Mouse (Mus musculus) gastrocnemius, postnatal 36 days (tissue): ENCODE results near the gene Scn1b. TPM values are rescaled to one million over a fixed set of nuclear protein-coding genes. Genes with fewer than 3 reads are reported as not detected.

Experiments used
- DNase-seq, 2 experiments: peaks; one replicate each; pipeline ENCODE4 v3.0.0; 2022
- intact Hi-C: fragments of 180-260 bp; cut with DNase I; formaldehyde crosslinking; loops from one replicate; pipeline ENCODE4 v1.15.1; 2025
- total RNA-seq, 2 experiments: library from RNA; stranded (reverse); gene quantifications; 2 replicates each; pipeline ENCODE4 v1.2.3; 2021

The Scn1b gene
- total RNA-seq, 2 experiments from 2014 or later: 835 to 915 TPM

DNA sequence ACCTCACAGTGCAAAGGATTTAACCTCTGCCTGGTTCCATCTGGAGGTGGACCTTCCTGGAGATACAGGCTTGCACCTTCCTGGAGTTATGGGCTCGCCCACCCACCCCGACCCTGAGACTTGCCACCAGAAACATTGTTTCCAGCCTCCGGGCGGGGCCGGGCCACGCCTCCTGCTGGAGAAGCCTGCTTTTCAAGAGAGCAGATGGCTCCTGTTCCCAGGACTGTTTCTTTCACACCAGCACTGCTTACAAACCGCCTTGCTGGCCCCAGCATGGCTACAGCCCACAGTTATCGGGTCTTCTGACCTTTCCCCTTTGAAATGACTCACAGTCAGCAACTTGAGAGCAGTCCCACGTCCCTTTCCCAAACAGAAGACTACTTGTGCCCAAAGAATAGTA lies 54.5 kb downstream of the Scn1b start:
- DNase-seq: no peak
- intact Hi-C loops: no loop called here

DNA sequence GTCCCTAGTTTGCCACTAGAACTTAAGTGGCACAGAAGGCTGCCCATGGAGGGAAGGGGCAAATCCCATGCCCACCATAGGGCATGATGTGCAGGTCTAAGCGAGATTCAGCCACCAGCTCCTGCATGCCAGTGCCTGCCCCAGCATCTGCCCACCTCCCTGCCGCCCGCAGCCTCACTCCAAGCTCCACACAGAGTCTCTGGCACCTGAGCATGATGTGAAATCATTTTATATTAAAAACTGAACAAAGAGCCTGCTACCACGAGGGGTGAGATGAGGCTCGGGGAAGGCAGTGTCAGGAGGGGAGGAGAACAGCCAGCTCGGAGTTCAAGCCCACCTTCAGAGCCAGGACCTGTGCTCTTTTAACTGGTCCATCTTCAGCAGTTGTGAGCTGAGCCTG lies 56.5 kb downstream of the Scn1b start:
- intact Hi-C loops: no loop called here
- no peak for DNase-seq

DNA sequence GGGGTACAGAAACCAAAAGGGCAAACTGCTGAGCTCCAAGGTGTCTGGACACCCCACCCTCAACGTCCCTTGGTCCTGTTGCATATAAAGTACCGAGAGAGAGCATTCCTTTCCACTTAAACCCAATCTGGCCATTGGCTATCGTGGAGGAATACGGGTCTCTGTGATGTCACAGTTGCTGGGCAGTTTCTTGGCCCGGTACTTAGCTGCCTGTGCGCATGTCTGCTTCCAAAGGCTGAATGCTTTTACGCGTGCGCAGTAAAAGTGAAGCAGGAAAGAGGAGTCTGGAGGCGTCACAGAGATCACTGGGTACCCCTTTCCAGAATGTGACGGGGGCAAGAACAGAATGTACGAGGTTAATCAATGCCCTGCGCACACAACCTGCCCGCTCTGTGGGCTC lies 57.3 kb downstream of the Scn1b start:
- intact Hi-C loops: no loop called here

DNA sequence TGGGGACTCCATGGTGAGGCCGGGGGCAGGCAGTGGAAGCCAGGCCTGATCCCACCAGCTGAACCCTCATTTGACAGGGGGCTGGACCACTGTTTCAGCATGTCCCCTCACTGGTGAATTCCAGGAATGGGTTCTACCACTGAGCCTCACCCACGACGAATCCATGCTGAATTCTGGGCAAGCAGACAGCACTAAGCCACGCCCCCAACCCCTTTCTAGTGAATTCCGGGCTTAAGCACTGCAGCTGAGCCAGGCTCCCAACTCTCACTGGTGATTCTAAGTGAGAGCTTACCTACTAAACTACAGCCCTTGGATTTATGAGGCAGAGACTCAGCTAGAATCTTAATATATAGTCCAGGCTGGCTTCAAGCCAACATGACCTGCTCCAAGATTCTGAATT lies 59.0 kb downstream of the Scn1b start:
- DNase-seq: no peak
- intact Hi-C loops: no loop called here

More for the DNA sequence above, 57.3 kb downstream of the Scn1b start:
- no peak for DNase-seq

Other genes with a start within 250 kb of the Scn1b start
- gene Cd22, start 246.7 kb downstream of the Scn1b start, total RNA-seq: not detected
- gene Mag, start 212.1 kb downstream of the Scn1b start, total RNA-seq: 1 to 10 TPM in 1 of 2 experiments, under 1 TPM in 1; 0.41 to 1.0 TPM
- not detected for gene Hamp2, start 202.3 kb downstream of the Scn1b start, total RNA-seq
- gene Hamp, start 183.0 kb downstream of the Scn1b start, total RNA-seq: not detected
- gene Usf2, start 170.2 kb downstream of the Scn1b start, total RNA-seq: 10 to 100 TPM; 74.5 to 80.7 TPM
- under 1 TPM in 1 of 2 experiments, not detected in 1; 0.49 TPM for gene Lsr, start 153.5 kb downstream of the Scn1b start, total RNA-seq
- gene Fam187b, start 153.2 kb downstream of the Scn1b start, total RNA-seq: not detected
- 10 to 100 TPM in 1 of 2 experiments, 1 to 10 TPM in 1; 9.6 to 11.3 TPM for gene Fxyd5, start 84.5 kb downstream of the Scn1b start, total RNA-seq
- 1 to 10 TPM; 1.7 to 1.8 TPM for gene Fxyd7, start 75.5 kb downstream of the Scn1b start, total RNA-seq
- 1,000 to 10,000 TPM in 1 of 2 experiments, 100 to 1,000 TPM in 1; 991 to 1,156 TPM for gene Fxyd1, start 69.8 kb downstream of the Scn1b start, total RNA-seq
- 1 to 10 TPM; 2.5 to 4.4 TPM for gene Lgi4, start 67.7 kb downstream of the Scn1b start, total RNA-seq
- under 1 TPM; 0.77 to 0.96 TPM for gene Fxyd3, start 50.3 kb downstream of the Scn1b start, total RNA-seq
- 10 to 100 TPM; 14.1 to 15.9 TPM for gene Hpn, start 11.7 kb downstream of the Scn1b start, total RNA-seq
- gene Gramd1a, start 28.9 kb upstream of the Scn1b start, total RNA-seq: 10 to 100 TPM; 36.2 to 45.2 TPM
- not detected for gene Scgb2b2, start 163.5 kb upstream of the Scn1b start, total RNA-seq
- not detected for gene Scgb1b2, start 164.8 kb upstream of the Scn1b start, total RNA-seq
- gene Scgb2b3, start 235.1 kb upstream of the Scn1b start, total RNA-seq: not detected
- not detected for gene Scgb1b3, start 248.6 kb upstream of the Scn1b start, total RNA-seq